Mouse (Mus musculus) heart, embryonic 14.5 days (tissue): Measurements from ENCODE around the gene Fhl2. TPM values are rescaled to one million over a fixed set of nuclear protein-coding genes. Genes with fewer than 3 reads are reported as not detected.

Experiments
- ATAC-seq: fragments of 200-750 bp; cut with Nextera tagmentation; 2 replicates; pipeline ENCODE4 v1.8.0; 2017; ENCODE audit warnings: low read depth, moderate TSS enrichment; ENCODE audit not compliant: insufficient number of reproducible peaks, insufficient read depth, low FRiP score
- H3K27ac ChIP-seq, 2 experiments: fragments of 200-500 bp in 1 of 2; fragments of 300-500 bp in 1 of 2; sonication (generic) in 1 of 2; replicated peaks in 1 of 2; 2 replicates each; pipeline ENCODE4 v1.5.1; 2012 to 2014; ENCODE audit warnings: low read depth in 2 of 2, low read length in 2 of 2, control low read depth in 1 of 2, mild to moderate bottlenecking in 1 of 2, mixed read lengths in 1 of 2; ENCODE audit not compliant: control insufficient read depth in 1 of 2, insufficient read depth in 1 of 2
- H3K27me3 ChIP-seq: fragments of 300-500 bp; sonication (generic); 2 replicates; pipeline ENCODE4 v1.6.1; 2014; ENCODE audit warnings: mild to moderate bottlenecking, low read length, control low read depth; ENCODE audit not compliant: control insufficient read depth, insufficient read depth
- H3K36me3 ChIP-seq: fragments of 300-500 bp; sonication (generic); 2 replicates; pipeline ENCODE4 v1.6.1; 2014; ENCODE audit warnings: mild to moderate bottlenecking, control low read depth, low read length, mixed read lengths; ENCODE audit not compliant: control insufficient read depth, insufficient read depth
- H3K4me1 ChIP-seq, 2 experiments: fragments of 200-500 bp in 1 of 2; fragments of 300-500 bp in 1 of 2; sonication (generic) in 1 of 2; 2 replicates each; pipeline ENCODE4 v1.6.1; 2012 to 2014; ENCODE audit warnings: low read length in 2 of 2, control low read depth in 1 of 2, mixed read lengths in 1 of 2; ENCODE audit not compliant: control insufficient read depth in 2 of 2, insufficient read depth in 2 of 2
- H3K4me2 ChIP-seq: fragments of 300-500 bp; sonication (generic); 2 replicates; pipeline ENCODE4 v1.6.1; 2014; ENCODE audit warnings: mild to moderate bottlenecking, low read length
- H3K4me3 ChIP-seq, 2 experiments: fragments of 200-500 bp in 1 of 2; fragments of 300-500 bp in 1 of 2; sonication (generic) in 1 of 2; 2 replicates each; pipeline ENCODE4 v1.5.1; 2012 to 2014; ENCODE audit warnings: low read length in 2 of 2, mild to moderate bottlenecking in 2 of 2, control low read depth in 1 of 2, low read depth in 1 of 2, moderate library complexity in 1 of 2; ENCODE audit not compliant: control insufficient read depth in 1 of 2, insufficient read depth in 1 of 2
- H3K9ac ChIP-seq: fragments of 300-500 bp; sonication (generic); 2 replicates; pipeline ENCODE4 v1.6.1; 2014; ENCODE audit warnings: mild to moderate bottlenecking, low read length
- H3K9me3 ChIP-seq: fragments of 300-500 bp; sonication (generic); 2 replicates; pipeline ENCODE4 v1.6.1; 2016; ENCODE audit warnings: low read length, control low read depth; ENCODE audit not compliant: control insufficient read depth
- WGBS: fragments of 180-500 bp; shearing (Covaris S2); extraction: QIAGEN DNeasy Blood & Tissue Kit; methylation state at CpG from one replicate; pipeline ENCODE4 v1.1.7; 2014; 5-methylcytosine and 5-hydroxymethylcytosine counted together
- polyA plus RNA-seq: library from polyadenylated mRNA; unstranded; fragments of >200 nt; fragmentation: Nextera tagmentation; extraction: Ambion mirVana; gene quantifications from 2 replicates; pipeline ENCODE4 v1.2.1, GENCODE M21; 2014

Gene Fhl2
- polyA plus RNA-seq, 1 experiment from 2014 or later = 358 TPM

DNA sequence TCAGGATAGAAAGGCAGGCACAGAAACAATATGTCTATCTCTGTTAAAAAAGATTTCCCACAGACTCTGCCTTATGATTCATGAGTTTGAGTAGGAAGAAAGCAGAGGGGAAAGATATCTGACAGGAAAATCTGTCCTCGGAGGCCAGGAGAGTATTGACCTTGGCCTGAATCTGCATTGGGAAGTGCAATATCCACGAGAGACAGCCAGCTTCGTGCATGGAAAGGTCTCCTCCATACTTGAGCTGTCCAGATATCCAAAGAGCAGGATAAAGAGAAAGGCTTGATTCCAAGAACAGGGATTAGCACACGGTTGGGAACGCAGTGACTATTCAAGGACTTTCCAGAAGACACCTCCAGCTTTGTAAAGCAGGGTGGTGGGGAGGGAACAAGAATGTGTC, 43.2 kb downstream of the Fhl2 start:
- H3K4me1 ChIP-seq = peaks cover 26 to 71% of the 10 kb centered on the region in 2 experiments
- no peaks in the 10 kb centered on the region for H3K9me3 ChIP-seq
- no peak overlapping the region for H3K9ac ChIP-seq
- peak overlapping the region; percentile 24 to 76 for H3K27ac ChIP-seq
- no peak; the same call in 1 of the 2 replicates for ATAC-seq
- no peaks in the 10 kb centered on the region for H3K27me3 ChIP-seq
- peaks cover 65% of the 10 kb centered on the region for H3K36me3 ChIP-seq
- H3K4me3 ChIP-seq = no peak overlapping the region
- peak overlapping the region; percentile 23; the same call in 1 of the 2 replicates for H3K4me2 ChIP-seq
- 25% methylated on average over 5 of the region's 5 CpGs for WGBS

DNA sequence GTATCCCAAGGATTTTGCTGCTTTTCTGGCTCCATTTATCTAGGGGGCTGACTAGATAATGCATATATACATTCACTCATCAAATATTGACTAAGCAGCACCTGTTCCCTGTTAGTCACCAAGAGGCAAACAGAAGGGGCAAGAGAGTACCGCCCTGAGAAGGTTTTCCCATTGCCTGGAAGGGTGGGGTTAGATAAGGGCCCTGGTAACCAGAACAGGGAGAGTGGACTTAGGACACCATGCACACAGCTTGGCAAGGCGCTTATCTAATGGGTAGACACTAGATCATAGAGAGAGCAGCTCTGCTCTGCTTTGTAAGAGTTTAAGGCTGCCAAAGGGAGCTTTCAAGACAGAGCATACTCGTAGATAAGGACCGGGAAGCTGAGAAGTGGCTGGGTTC, 44.2 kb downstream of the Fhl2 start:
- WGBS = 49% methylated on average over 4 of the region's 4 CpGs
- H3K9ac ChIP-seq = no peak overlapping the region
- H3K27me3 ChIP-seq = no peaks in the 10 kb centered on the region
- H3K4me3 ChIP-seq = no peak overlapping the region
- peaks cover 28 to 72% of the 10 kb centered on the region in 2 experiments for H3K4me1 ChIP-seq
- H3K36me3 ChIP-seq = peaks cover 65% of the 10 kb centered on the region
- ATAC-seq = no peak
- no peak overlapping the region for H3K4me2 ChIP-seq
- 0 out of 4 replicates have a peak overlapping the region, but pooled peaks of 1 of the 2 experiments have one; percentile 76 for H3K27ac ChIP-seq
- no peaks in the 10 kb centered on the region for H3K9me3 ChIP-seq

DNA sequence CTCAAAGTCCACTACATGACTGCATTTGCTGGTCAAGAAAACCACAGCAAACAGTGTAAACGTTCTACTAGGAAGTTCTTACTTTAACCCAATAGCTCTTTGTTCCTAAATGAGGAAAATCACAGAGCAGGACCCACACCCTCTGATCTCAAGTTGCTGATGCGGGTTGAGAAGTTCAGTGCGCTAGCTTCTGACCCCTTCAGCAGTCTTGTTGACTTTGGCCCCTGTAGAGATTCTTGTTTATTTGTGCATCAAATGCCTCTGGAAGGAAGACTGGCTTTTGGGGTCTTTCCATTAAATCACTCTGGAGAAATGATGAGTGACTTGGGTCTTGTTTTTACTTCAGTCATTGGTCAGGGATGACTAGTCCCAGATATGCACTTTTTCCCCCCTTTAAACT, 46.6 kb downstream of the Fhl2 start:
- H3K4me2 ChIP-seq = no peak overlapping the region
- WGBS = 61% methylated on average over 3 of the region's 3 CpGs
- H3K9ac ChIP-seq = no peak overlapping the region
- peaks cover 28 to 72% of the 10 kb centered on the region in 2 experiments for H3K4me1 ChIP-seq
- H3K36me3 ChIP-seq = peaks cover 79% of the 10 kb centered on the region
- H3K27ac ChIP-seq = no peak overlapping the region
- no peaks in the 10 kb centered on the region for H3K9me3 ChIP-seq
- no peak for ATAC-seq
- H3K27me3 ChIP-seq = no peaks in the 10 kb centered on the region
- H3K4me3 ChIP-seq = no peak overlapping the region

DNA sequence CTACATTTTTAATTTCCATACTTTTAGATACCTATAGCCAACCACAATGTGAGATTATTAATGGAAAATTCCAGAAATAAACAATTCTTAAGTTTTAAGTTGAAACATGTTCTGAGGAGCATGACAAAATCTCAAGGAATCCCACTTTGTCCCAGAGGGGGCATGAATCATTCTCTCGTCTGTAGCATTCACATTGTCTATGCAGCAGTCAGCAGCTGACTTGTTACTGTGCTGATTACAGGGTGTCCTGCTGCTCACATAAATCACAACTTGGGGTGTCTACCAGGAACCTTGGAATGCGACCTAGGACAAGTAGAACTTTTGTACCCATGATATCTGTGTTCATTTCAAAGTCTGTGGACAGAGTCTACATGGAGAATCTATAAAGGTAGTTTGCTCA, 49.3 kb downstream of the Fhl2 start:
- Histone ChIP-seq H3K9ac (no peak overlapping the region; the same call in 1 of the 2 replicates), H3K27me3 (no peaks in the 10 kb centered on the region), H3K36me3 (peaks cover 96% of the 10 kb centered on the region), H3K27ac (no peak overlapping the region), H3K9me3 (no peaks in the 10 kb centered on the region), H3K4me1 (peaks cover 20 to 72% of the 10 kb centered on the region in 2 experiments), H3K4me3 (no peak overlapping the region), H3K4me2 (no peak overlapping the region)
- ATAC-seq = no peak
- 61% methylated on average over 2 of the region's 2 CpGs for WGBS

DNA sequence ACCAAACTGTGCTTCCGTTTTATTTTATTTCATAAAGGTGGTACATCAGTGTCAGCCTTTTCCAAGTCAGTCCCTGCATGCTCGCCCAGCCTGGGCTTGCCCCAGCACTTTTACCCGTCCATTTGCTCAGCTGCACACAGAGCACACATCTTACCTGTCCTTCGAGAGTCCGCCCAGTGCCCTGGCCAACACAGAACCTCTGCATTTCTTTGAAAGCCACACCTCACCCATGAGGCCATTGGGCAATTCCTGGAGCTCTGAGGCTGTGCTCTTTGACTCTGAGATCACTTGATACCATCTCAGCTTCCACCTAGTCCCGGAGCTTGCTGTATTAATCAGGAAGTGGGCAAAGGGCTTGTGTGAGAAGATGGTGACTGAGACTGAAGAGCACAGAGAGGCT, 51.4 kb downstream of the Fhl2 start:
- ATAC-seq = no peak
- H3K4me1 ChIP-seq = peaks cover 34 to 79% of the 10 kb centered on the region in 2 experiments
- H3K27me3 ChIP-seq = no peaks in the 10 kb centered on the region
- no peak overlapping the region for H3K9ac ChIP-seq
- WGBS = 76% methylated on average over 6 of the region's 6 CpGs
- no peaks in the 10 kb centered on the region for H3K9me3 ChIP-seq
- no peak overlapping the region for H3K4me2 ChIP-seq
- H3K27ac ChIP-seq = 0 out of 4 replicates have a peak overlapping the region, but pooled peaks of 1 of the 2 experiments have one; percentile 4
- H3K36me3 ChIP-seq = peaks cover 96% of the 10 kb centered on the region
- no peak overlapping the region for H3K4me3 ChIP-seq

DNA sequence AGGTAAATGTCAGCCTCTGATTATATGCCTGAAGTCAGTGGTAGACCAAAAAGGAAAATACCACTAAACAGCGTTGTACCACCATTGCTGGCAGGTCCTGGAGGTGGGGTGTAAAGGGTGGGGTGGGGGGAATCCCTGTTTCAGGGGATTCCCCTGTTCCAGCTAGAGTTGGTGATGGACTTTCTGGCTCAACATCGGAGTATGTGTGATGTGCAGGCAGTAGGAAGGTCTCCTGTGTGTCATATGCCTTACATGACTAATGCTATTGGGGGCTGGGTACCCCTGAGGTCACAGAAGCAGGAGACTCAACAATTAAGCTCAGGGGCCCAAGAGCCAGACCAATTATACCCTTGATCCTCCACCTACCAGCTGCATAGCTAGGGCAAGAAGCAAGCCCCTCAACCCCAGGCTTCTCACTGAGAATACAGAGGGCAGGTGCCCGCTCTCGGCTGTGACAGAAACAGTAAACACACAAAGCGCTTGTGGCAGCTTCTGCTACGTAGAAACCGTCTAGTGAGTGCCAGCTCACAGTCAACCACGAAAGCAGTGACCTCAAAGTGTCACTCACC, 52.4 kb downstream of the Fhl2 start:
- no peak for ATAC-seq
- peak overlapping the region in 1 of 2 experiments; percentile 25; a peak in 1 of 4 replicates for H3K27ac ChIP-seq
- H3K9me3 ChIP-seq = no peaks in the 10 kb centered on the region
- H3K9ac ChIP-seq = peak overlapping the region; percentile 1; the same call in 1 of the 2 replicates
- no peaks in the 10 kb centered on the region for H3K27me3 ChIP-seq
- H3K4me3 ChIP-seq = no peak overlapping the region
- H3K4me2 ChIP-seq = no peak overlapping the region
- 84% methylated on average over 8 of the region's 8 CpGs for WGBS
- peaks cover 93% of the 10 kb centered on the region for H3K36me3 ChIP-seq
- peaks cover 34 to 79% of the 10 kb centered on the region in 2 experiments for H3K4me1 ChIP-seq

DNA sequence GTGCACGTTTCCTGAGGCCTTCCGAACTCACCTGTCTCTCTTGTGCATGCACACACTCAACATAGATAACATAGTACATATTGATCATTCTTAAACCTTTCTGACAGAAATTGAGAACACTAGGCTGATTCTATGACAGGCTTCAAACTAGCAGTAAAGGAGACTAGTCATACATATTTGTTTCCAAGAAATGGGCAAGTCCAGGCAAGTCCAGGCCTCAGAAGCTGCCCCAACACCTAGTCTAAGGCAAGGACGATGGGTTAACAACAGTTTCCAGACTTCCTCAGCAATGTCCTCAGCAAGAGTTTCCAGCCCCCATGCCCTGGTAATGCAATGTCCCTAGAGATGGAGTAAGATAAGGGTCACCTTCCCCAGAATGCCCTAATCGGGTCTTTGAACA, 53.0 kb downstream of the Fhl2 start:
- Histone ChIP-seq H3K27me3 (no peaks in the 10 kb centered on the region), H3K9ac (no peak overlapping the region; the same call in 1 of the 2 replicates), H3K4me1 (peaks cover 33 to 75% of the 10 kb centered on the region in 2 experiments), H3K4me3 (no peak overlapping the region), H3K9me3 (no peaks in the 10 kb centered on the region), H3K27ac (peak overlapping the region; percentile 21 to 58), H3K4me2 (no peak overlapping the region), H3K36me3 (peaks cover 92% of the 10 kb centered on the region)
- no peak for ATAC-seq
- WGBS = 68% methylated on average over 4 of the region's 4 CpGs

DNA sequence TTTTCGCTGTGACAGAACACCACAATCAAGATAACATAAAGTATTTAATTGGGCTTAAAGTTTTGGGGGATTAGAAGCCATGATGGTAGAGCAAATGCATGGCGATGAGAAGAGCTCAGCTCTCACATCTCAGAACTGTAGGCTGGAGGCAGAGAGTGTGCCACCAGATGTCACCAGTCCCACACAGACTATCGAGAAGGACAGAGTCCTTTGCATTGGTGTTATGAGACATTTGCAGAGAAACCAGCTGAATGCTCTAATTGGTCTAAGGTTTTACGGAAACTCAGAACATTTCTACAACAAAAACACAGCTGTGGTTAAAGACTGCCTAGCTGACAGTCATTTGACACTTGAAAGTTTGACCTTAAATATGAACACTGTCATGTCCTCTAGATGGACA, 53.5 kb downstream of the Fhl2 start:
- H3K9ac ChIP-seq = no peak overlapping the region
- peaks cover 30 to 70% of the 10 kb centered on the region in 2 experiments for H3K4me1 ChIP-seq
- WGBS = 65% methylated on average over 4 of the region's 4 CpGs
- H3K27me3 ChIP-seq = no peaks in the 10 kb centered on the region
- peak overlapping the region in 1 of 2 experiments; percentile 58; a peak in 3 of 4 replicates for H3K27ac ChIP-seq
- no peaks in the 10 kb centered on the region for H3K9me3 ChIP-seq
- no peak for ATAC-seq
- no peak overlapping the region for H3K4me3 ChIP-seq
- peaks cover 92% of the 10 kb centered on the region for H3K36me3 ChIP-seq
- no peak overlapping the region for H3K4me2 ChIP-seq
